Mouse (Mus musculus) ES-Bruce4 (cell line): ENCODE measurements around the gene Olfr1046. TPM values are rescaled to one million over a fixed set of nuclear protein-coding genes. Genes with fewer than 3 reads are reported as not detected.
"Not testable (repeated sequence)": the region's sequence is repeated elsewhere in the genome, so short reads cannot be mapped to it uniquely, and the experiment has no call there.

Source experiments
- H3K27ac ChIP-seq: 2 replicates; pipeline ENCODE4 v1.5.1; 2012; ENCODE audit warnings: low read length, inconsistent platforms; ENCODE audit not compliant: insufficient read depth
- H3K27me3 ChIP-seq: 2 replicates; pipeline ENCODE4 v1.6.1; 2012; ENCODE audit warnings: mild to moderate bottlenecking, low read length, inconsistent platforms; ENCODE audit not compliant: control insufficient read depth, poor library complexity, insufficient read depth, severe bottlenecking
- H3K36me3 ChIP-seq: 2 replicates; pipeline ENCODE4 v1.6.1; 2012; ENCODE audit warnings: inconsistent platforms, mild to moderate bottlenecking, low read length, moderate library complexity; ENCODE audit not compliant: control insufficient read depth, poor library complexity, insufficient read depth, severe bottlenecking
- H3K4me1 ChIP-seq: one replicate; pipeline ENCODE4 v1.8.1; 2011; ENCODE audit warnings: low read length; ENCODE audit not compliant: control insufficient read depth, insufficient read depth
- H3K4me3 ChIP-seq: 2 replicates; pipeline ENCODE4 v1.5.1; 2011; ENCODE audit warnings: low read depth, mild to moderate bottlenecking, low read length
- H3K9ac ChIP-seq: 2 replicates; pipeline ENCODE4 v1.6.1; 2012; ENCODE audit warnings: low read depth, mild to moderate bottlenecking, inconsistent platforms; ENCODE audit not compliant: poor library complexity, severe bottlenecking
- H3K9me3 ChIP-seq: replicated peaks from 2 replicates; pipeline ENCODE4 v1.6.1; 2012; ENCODE audit warnings: mild to moderate bottlenecking, low read length, inconsistent platforms; ENCODE audit not compliant: control insufficient read depth, poor library complexity, insufficient read depth, severe bottlenecking
- CTCF ChIP-seq: IDR thresholded peaks from one replicate; pipeline ENCODE4 v1.8.1; 2011; ENCODE audit warnings: low read depth, low read length
- EP300 ChIP-seq: IDR thresholded peaks from 2 replicates; pipeline ENCODE4 v1.6.1; 2011; ENCODE audit warnings: low read depth, low read length; ENCODE audit not compliant: insufficient read depth
- POLR2A ChIP-seq: IDR thresholded peaks from one replicate; pipeline ENCODE4 v1.8.1; 2011; ENCODE audit warnings: low read length; ENCODE audit not compliant: insufficient read depth
- polyA plus RNA-seq: library from polyadenylated mRNA; stranded (reverse); fragments of >200 nt; gene quantifications from 2 replicates; pipeline ENCODE4 v1.2.4, GENCODE M21; 2011; ENCODE audit warnings: low read depth; ENCODE audit not compliant: missing spikeins, insufficient read depth, insufficient read length

Gene Olfr1046
- polyA plus RNA-seq, 1 experiment, result not detected

- no peak within 1 kb of the TSS for H3K27ac ChIP-seq
- no peaks in the 10 kb centered on the region; the same call in 1 of the 2 replicates for H3K9me3 ChIP-seq
- no peak within 1 kb of the TSS for H3K9ac ChIP-seq
- H3K4me3 ChIP-seq, result no peak within 1 kb of the TSS
- H3K27me3 ChIP-seq, result no peaks in the 10 kb centered on the region
- no peaks in the 10 kb centered on the region for H3K4me1 ChIP-seq
- TF ChIP-seq POLR2A (no peak), CTCF (no peak), EP300 (no peak)
- H3K36me3 ChIP-seq, result no peaks in the 10 kb centered on the region
These were observed 33.5 kb downstream of the Olfr1046 start, which contains the start of gene Olfr52 for GRCm38 (mm10) chr2:86185583-86185982. Gene Olfr52, minus strand, starts transcription at chr2:86185683.

DNA sequence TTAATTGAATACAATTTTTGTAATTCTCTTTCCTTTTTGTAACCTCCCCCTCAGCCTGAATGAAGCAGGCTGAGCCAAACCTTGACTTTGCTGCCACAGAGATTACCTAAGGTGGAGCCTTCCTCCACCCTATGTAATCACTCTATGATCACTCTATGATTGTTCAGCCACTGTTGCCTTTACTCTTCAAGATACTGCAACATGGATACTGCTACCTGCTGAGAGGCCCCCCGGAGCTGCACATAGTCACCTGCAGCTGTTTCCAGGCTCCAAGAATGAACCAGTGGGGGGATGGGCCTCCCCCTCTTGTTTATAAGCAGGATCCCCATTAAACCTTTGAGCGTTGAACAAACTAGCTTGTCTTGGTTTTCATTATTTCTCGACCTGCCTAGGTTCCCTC is 39.2 kb downstream of the Olfr1046 start:
- H3K36me3 ChIP-seq, result no peaks in the 10 kb centered on the region
- H3K4me3 ChIP-seq, result no peak overlapping the region
- TF ChIP-seq EP300 (0 out of 2 replicates have a peak, but pooled peaks have one; percentile 15), POLR2A (no peak), CTCF (no peak)
- H3K27me3 ChIP-seq, result no peaks in the 10 kb centered on the region
- H3K9me3 ChIP-seq, result no peaks in the 10 kb centered on the region; the same call in 1 of the 2 replicates
- H3K9ac ChIP-seq, result no peak overlapping the region
- no peak overlapping the region for H3K27ac ChIP-seq
- no peaks in the 10 kb centered on the region for H3K4me1 ChIP-seq

DNA sequence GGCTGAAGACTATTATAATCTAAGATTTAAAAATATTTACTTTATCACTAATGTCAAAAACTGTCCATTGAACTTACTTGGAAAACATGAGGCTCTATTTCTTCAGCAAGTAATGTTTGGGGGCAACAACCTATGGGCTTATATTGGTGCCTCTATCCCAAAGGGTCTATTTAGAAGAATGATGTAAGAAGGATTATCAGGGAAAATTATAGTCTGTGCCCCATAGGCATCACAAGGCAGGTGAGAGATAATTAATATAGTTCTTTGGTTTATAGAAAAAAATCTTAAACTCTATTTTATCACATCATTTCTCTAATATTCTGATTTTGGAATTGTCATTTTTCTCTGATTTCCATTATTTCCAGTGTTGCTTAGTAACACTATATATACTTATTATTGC is 41.4 kb downstream of the Olfr1046 start, which contains the start of gene Olfr1044:
Gene Olfr1044 (minus strand): TSS at position 101 of the 400 bp plus-strand sequence.
- H3K4me1 ChIP-seq, result no peaks in the 10 kb centered on the region
- H3K9ac ChIP-seq, result no peak within 1 kb of the TSS
- no peaks in the 10 kb centered on the region for H3K36me3 ChIP-seq
- H3K9me3 ChIP-seq, result no peaks in the 10 kb centered on the region
- no peak within 1 kb of the TSS for H3K27ac ChIP-seq
- no peak within 1 kb of the TSS for H3K4me3 ChIP-seq
- H3K27me3 ChIP-seq, result no peaks in the 10 kb centered on the region
- TF ChIP-seq CTCF (no peak), POLR2A (no peak), EP300 (no peak)

DNA sequence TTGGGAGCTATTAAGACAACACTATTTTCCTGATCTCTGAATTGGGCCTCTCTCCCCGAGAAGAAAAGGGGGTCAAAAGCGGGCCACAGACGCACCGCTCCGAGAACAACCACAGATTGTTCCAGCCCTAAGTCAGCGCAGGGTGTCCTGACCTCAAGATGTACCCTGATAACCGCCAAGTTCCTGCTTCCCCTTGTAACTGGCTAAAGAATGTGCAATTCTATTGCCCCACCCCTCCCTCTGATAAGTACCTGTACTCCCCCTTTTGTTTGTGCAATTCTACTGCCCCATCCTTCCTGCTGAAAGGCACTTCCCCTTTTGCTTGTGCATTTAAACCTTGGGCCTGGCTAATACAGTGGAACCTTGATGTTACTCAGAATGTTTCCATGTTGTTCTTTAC is 43.7 kb downstream of the Olfr1046 start:
- not testable (repeated sequence) for H3K4me1 ChIP-seq, H3K27me3 ChIP-seq, H3K4me3 ChIP-seq, H3K9ac ChIP-seq, H3K36me3 ChIP-seq, H3K27ac ChIP-seq, H3K9me3 ChIP-seq

- Histone ChIP-seq H3K4me1 (no peaks in the 10 kb centered on the region), H3K9me3 (no peaks in the 10 kb centered on the region), H3K36me3 (no peaks in the 10 kb centered on the region), H3K27ac (no peak within 1 kb of the TSS), H3K9ac (no peak within 1 kb of the TSS), H3K27me3 (no peaks in the 10 kb centered on the region), H3K4me3 (no peak within 1 kb of the TSS)
- TF ChIP-seq EP300 (no peak), POLR2A (no peak), CTCF (no peak)
These were observed 51.7 kb downstream of the Olfr1046 start, which contains the start of gene Olfr1043 for GRCm38 (mm10) chr2:86167422-86167821. Gene Olfr1043, minus strand, starts transcription at chr2:86167522.

Other genes with a start within 250 kb of the Olfr1046 start
- not detected in 2 replicates for gene Olfr1029, start 245.4 kb downstream of the Olfr1046 start, polyA plus RNA-seq
- gene Olfr1030, start 240.0 kb downstream of the Olfr1046 start, polyA plus RNA-seq, result not detected in 2 replicates
- not detected in 2 replicates for gene Olfr1031, start 229.0 kb downstream of the Olfr1046 start, polyA plus RNA-seq
- gene Olfr1032, start 213.8 kb downstream of the Olfr1046 start, polyA plus RNA-seq, result not detected in 2 replicates
- not detected in 2 replicates for gene Olfr1033, start 198.7 kb downstream of the Olfr1046 start, polyA plus RNA-seq
- not detected in 2 replicates for gene Olfr1034, start 173.5 kb downstream of the Olfr1046 start, polyA plus RNA-seq
- gene Olfr1036, start 145.3 kb downstream of the Olfr1046 start, polyA plus RNA-seq, result not detected in 2 replicates
- not detected in 2 replicates for gene Olfr1037, start 131.9 kb downstream of the Olfr1046 start, polyA plus RNA-seq
- gene Olfr1039, start 83.4 kb downstream of the Olfr1046 start, polyA plus RNA-seq, result not detected in 2 replicates
- not detected in 2 replicates for gene Olfr1040, start 72.6 kb downstream of the Olfr1046 start, polyA plus RNA-seq
- not detected in 2 replicates for gene Olfr1042, start 57.5 kb downstream of the Olfr1046 start, polyA plus RNA-seq
- not detected in 2 replicates for gene Olfr1043, start 51.8 kb downstream of the Olfr1046 start, polyA plus RNA-seq
- gene Olfr1044, start 41.5 kb downstream of the Olfr1046 start, polyA plus RNA-seq, result not detected in 2 replicates
- not detected in 2 replicates for gene Olfr52, start 33.6 kb downstream of the Olfr1046 start, polyA plus RNA-seq
- not detected in 2 replicates for gene Olfr1045, start 16.3 kb downstream of the Olfr1046 start, polyA plus RNA-seq
- gene Olfr1047, start 12.1 kb upstream of the Olfr1046 start, polyA plus RNA-seq, result not detected in 2 replicates
- not detected in 2 replicates for gene Olfr1048, start 21.0 kb upstream of the Olfr1046 start, polyA plus RNA-seq
- gene Olfr1049, start 39.0 kb upstream of the Olfr1046 start, polyA plus RNA-seq, result not detected in 2 replicates
- gene Olfr1051, start 59.8 kb upstream of the Olfr1046 start, polyA plus RNA-seq, result not detected in 2 replicates
- not detected in 2 replicates for gene Olfr1052, start 73.1 kb upstream of the Olfr1046 start, polyA plus RNA-seq
- not detected in 2 replicates for gene Olfr1053, start 96.0 kb upstream of the Olfr1046 start, polyA plus RNA-seq
- not detected in 2 replicates for gene Olfr1054, start 116.1 kb upstream of the Olfr1046 start, polyA plus RNA-seq
- not detected in 2 replicates for gene Olfr1055, start 131.0 kb upstream of the Olfr1046 start, polyA plus RNA-seq
- not detected in 2 replicates for gene Olfr1056, start 143.2 kb upstream of the Olfr1046 start, polyA plus RNA-seq
- gene Olfr1057, start 159.1 kb upstream of the Olfr1046 start, polyA plus RNA-seq, result not detected in 2 replicates
- not detected in 2 replicates for gene Olfr1058, start 169.2 kb upstream of the Olfr1046 start, polyA plus RNA-seq
- not detected in 2 replicates for gene Olfr1061, start 194.7 kb upstream of the Olfr1046 start, polyA plus RNA-seq
- gene Olfr1062, start 207.4 kb upstream of the Olfr1046 start, polyA plus RNA-seq, result not detected in 2 replicates
- gene Olfr1065, start 231.3 kb upstream of the Olfr1046 start, polyA plus RNA-seq, result not detected in 2 replicates
- not detected in 2 replicates for gene Olfr1066, start 237.0 kb upstream of the Olfr1046 start, polyA plus RNA-seq